Mouse (Mus musculus) 416B (cell line): Measurements from ENCODE around the gene Rgs6.

Source experiments
- DNase-seq: peaks from one replicate; pipeline ENCODE4 v3.0.0; 2011; ENCODE audit warnings: low read depth

Rgs6 gene

GRCm38 (mm10) chr12:82757367-82757766 is 169.3 kb downstream of the Rgs6 start:
- no peak for DNase-seq

GRCm38 (mm10) chr12:82762046-82762445 is 174.0 kb downstream of the Rgs6 start:
- no peak for DNase-seq

GRCm38 (mm10) chr12:82768726-82769125 is 180.6 kb downstream of the Rgs6 start:
- DNase-seq: no peak

DNA sequence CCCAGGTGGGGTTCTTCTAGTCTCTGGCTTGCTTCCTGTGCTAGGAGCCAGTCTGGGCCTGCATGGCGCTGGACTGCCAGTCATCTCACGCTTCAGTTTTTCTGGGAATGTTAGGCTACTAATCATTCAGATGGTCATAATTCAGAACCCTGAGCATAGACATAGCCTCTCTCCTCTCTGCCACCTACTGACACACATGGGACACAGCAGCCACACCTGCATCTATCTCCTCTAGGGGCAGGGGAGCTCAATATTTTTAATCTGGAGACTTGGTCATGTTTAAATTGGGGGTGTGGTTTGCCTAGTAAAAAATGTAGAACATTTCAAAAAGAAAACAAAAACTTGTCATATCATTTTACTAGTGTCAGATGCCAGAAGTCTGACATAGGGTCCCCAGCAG is 184.1 kb downstream of the Rgs6 start:
- no peak for DNase-seq

DNA sequence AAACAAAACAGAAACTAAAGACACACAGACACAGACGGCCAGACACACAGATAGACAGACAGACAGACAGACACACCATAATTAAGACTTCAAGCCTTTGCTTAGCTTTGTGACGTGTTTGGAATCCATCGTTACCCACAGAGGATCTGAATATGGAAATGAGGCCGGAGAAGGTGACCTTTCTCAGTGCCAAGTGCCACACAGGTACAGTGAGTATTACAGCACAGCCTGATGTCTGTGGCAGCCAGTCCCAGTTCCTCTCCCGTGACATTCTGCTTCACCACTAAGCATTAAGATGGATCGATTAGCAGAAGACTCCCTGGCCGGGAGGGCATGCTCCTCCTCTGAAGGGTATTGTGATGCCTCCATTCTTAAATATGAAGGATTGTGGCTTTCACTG is 186.5 kb downstream of the Rgs6 start:
- no peak for DNase-seq

DNA sequence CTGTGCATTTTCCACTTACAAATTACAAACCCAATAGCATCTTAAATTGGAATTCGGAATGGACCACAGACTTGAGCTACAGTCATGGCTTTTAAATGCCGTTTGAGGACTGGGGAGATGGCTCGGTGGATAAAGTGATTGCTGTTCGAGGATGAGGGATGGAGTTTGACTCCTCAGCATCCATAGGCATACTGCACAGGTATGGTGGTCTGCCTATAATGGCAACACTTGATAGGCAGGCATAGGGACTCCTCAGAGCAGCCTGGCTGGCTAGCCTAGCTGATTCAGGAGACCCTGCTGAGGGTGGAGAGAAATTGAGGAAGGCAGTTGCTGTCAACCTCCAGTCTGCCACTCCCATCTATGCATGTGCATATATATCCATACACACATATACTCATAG is 188.6 kb downstream of the Rgs6 start:
- no peak for DNase-seq

- DNase-seq: no peak
These were observed 192.8 kb downstream of the Rgs6 start for GRCm38 (mm10) chr12:82780936-82781335.

GRCm38 (mm10) chr12:82781414-82781813 is 193.3 kb downstream of the Rgs6 start:
- no peak for DNase-seq

DNA sequence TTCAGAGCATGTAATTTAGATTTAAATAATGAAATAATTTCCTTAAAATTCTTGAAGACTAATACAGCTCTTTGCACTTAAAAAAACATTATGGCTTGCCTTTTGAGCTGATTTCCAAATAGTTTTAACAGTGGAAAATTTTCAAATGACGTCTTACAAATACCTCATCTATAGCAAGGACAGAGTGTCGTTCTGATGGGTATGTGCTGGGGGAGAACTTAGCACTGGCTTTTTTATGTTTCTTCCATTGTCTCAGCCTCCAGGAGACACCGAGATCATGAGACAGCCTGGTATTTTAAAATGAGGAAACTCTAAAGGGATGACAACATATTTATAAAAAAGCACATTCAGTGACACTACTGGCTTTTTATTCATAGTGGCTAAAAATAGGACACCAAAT is 204.0 kb downstream of the Rgs6 start:
- no peak for DNase-seq

- no peak for DNase-seq
These were observed 211.8 kb downstream of the Rgs6 start for GRCm38 (mm10) chr12:82799892-82800291.

DNA sequence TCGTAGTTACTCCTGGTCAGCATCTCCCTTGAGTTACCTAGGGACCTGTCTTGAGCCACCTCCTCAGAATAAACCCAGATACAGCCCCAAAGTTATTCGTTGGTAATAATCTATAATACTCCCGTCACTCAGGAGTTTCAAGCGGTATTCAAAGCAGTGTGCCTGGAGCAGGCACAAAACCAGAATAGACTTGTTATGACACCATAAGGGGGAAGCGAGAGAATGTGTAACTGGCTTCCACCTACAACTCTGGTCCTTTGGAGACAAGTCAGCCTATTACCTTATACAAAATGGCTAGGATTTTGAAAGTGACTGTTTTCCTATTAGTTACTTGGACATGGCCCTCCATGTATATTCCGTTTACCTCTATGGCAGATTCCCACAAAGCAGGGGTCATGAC is 213.6 kb downstream of the Rgs6 start:
- DNase-seq: no peak

- DNase-seq: no peak
These were observed 214.6 kb downstream of the Rgs6 start for GRCm38 (mm10) chr12:82802711-82803110.

DNA sequence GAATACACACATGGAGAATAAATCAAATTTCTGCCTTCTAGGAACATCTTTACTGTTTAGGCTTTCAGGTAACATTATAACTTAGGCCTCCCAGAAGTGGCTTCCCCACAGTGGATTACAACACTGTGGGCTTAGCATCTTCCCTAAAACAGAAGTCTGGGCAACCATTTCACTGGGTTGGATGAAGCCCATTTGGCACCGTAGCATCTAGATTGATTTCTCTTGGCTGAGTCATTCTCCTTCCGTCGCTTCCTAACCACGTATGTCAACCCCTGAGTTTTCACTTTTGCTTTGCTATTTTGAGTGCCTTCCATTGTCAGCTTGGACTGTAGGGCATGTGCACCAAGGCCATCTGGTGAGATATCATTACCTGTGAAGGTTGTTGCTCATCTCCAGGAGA is 217.1 kb downstream of the Rgs6 start:
- peak; percentile 1 for DNase-seq

GRCm38 (mm10) chr12:82810631-82811030 is 222.5 kb downstream of the Rgs6 start:
- DNase-seq: no peak

- peak; percentile 1 for DNase-seq
These were observed 227.9 kb downstream of the Rgs6 start for GRCm38 (mm10) chr12:82815982-82816381.

DNA sequence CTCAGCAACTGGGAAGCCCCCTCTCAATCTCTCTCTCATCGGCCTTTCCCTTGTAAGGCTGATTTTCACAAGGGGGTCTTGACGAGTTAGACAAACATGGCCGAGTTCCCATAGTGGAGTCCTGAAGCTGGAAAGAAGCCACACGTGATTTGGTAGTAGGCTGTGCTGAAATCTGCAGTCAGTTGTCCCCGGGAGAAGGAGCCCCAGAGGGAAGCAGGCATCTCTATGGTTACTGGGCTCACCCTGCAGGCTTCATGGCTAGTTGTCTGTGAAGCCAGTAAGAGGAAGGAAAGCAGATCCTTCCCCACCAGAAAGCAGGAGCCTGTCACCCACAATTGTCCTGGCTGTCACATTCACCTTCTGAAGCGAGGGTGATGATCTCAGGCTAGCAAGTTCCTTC is 231.2 kb downstream of the Rgs6 start:
- DNase-seq: no peak

DNA sequence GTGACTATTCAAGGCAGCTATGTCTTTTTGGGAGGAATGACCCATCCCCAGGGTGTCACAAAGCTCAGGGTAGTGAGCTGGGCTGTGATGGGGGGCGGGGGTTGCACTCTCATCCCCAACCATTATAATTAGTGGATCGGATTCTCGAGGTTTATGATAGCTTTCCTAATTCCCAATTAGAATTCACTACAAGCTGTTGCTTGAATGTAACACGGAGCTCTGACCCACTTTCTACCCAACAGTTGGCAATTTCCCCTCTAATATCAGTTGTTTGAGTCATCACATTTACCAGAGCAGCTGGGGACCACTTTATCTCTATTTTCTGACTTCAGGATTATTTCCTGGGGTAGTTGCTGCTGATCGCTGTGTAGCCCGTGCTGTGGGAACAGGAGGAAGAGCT is 231.9 kb downstream of the Rgs6 start:
- DNase-seq: no peak

GRCm38 (mm10) chr12:82822821-82823620 is 234.9 kb downstream of the Rgs6 start:
- no peak for DNase-seq

GRCm38 (mm10) chr12:82830333-82830732 is 242.2 kb downstream of the Rgs6 start:
- no peak for DNase-seq

DNA sequence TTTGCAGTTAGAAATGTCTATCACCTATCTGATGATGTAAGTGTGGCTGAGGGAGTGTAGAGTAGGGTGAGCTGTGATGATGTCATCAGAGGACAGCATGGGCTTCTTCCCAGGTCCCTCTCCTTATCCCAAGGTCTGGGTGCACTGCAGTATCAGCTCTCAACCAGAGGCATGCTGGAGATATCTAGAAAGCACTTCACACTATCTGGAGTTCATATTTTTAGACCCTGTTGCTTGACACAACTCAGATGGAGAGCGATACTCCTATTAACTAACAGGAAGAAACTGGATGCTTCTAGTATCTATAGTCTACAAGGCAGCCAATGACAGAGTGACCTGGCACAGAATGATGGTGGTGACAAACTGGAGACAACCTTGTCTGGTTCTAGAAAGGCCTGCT is 250.5 kb downstream of the Rgs6 start:
- no peak for DNase-seq

- no peak for DNase-seq
These were observed 253.5 kb downstream of the Rgs6 start for GRCm38 (mm10) chr12:82841566-82841965.

DNA sequence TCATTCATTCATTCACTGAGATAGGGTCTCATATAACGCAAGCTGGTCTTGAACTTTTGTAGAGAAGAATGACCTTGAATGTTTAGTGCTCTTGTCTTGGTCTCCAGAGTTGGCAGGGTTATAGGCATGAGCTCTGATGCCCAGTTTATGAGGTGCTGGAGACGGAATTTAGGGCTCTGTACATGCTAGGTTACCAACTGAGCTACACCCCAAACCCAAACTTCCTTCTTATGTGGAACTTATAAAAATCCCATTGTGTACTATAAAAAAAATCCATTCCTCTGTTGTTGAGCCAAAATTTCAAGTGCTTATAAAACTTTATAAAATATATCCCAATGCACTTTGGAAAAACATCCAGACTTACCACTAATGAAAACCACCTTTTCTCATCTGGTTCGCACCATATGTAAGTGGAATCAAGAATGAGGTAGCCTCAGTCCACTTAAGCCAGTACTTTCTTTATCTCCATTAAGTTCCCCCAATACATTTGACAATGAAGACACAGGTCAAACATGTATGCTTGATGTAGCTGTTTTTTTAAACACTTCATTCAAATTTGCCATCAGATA is 260.3 kb downstream of the Rgs6 start:
- DNase-seq: no peak

- no peak for DNase-seq
These were observed 266.8 kb downstream of the Rgs6 start for GRCm38 (mm10) chr12:82854902-82855301.
